Mouse (Mus musculus): ENCODE measurements around the gene Tusc2.

- TF ChIP-seq CTCF (conservative IDR thresholded peaks at IDR 0.05; ENCODE audit: insufficient read depth, insufficient read length, low read depth, low read length) (no peak), POLR2A (IDR thresholded peaks at IDR 0.05; ENCODE audit: low read depth, low read length) (no peak)
Observed at GRCm38 (mm10) chr9:107570845-107571244, 7.8 kb downstream of the Tusc2 start.

Data from kidney, adult 2 months (tissue).